Mouse (Mus musculus) liver, embryonic 14.5 days (tissue): ENCODE data around the gene Galntl6. TPM values are rescaled to one million over a fixed set of nuclear protein-coding genes. Genes with fewer than 3 reads are reported as not detected.

Experiments used
- ATAC-seq: fragments of 200-750 bp; cut with Nextera tagmentation; 2 replicates; pipeline ENCODE4 v1.8.0; 2017; ENCODE audit warnings: moderate number of reproducible peaks, mild to moderate bottlenecking, moderate library complexity; ENCODE audit not compliant: insufficient read depth
- DNase-seq, 3 experiments: peaks; one replicate each; pipeline ENCODE4 v3.0.0-alpha.2; 2012 to 2013; ENCODE audit warnings: low read depth in 3 of 3, low spot score in 3 of 3
- H3K27ac ChIP-seq: fragments of 300-500 bp; sonication (generic); 2 replicates; pipeline ENCODE4 v1.5.1; 2014; ENCODE audit warnings: moderate library complexity, mild to moderate bottlenecking, control low read depth, inconsistent platforms
- H3K27me3 ChIP-seq: fragments of 300-500 bp; sonication (generic); 2 replicates; pipeline ENCODE4 v1.6.1; 2014; ENCODE audit warnings: mild to moderate bottlenecking, low read length, moderate library complexity; ENCODE audit not compliant: control insufficient read depth, insufficient read depth
- H3K36me3 ChIP-seq: fragments of 300-500 bp; sonication (generic); replicated peaks from 2 replicates; pipeline ENCODE4 v1.6.1; 2014; ENCODE audit warnings: low read depth; ENCODE audit not compliant: control insufficient read depth, insufficient read depth
- H3K4me1 ChIP-seq, 2 experiments: fragments of 200-500 bp in 1 of 2; fragments of 300-500 bp in 1 of 2; sonication (generic) in 1 of 2; replicated peaks; 2 replicates each; pipeline ENCODE4 v1.6.1; 2012 to 2014; ENCODE audit warnings: antibody characterized with exemption in 1 of 2, inconsistent platforms in 1 of 2, low read length in 1 of 2; ENCODE audit not compliant: control insufficient read depth in 2 of 2, insufficient read depth in 2 of 2
- H3K4me2 ChIP-seq: fragments of 300-500 bp; sonication (generic); 2 replicates; pipeline ENCODE4 v1.6.1; 2014; ENCODE audit warnings: low read depth, mild to moderate bottlenecking, control low read depth, moderate library complexity
- H3K4me3 ChIP-seq, 2 experiments: fragments of 200-500 bp in 1 of 2; fragments of 300-500 bp in 1 of 2; sonication (generic) in 1 of 2; 2 replicates each; pipeline ENCODE4 v1.5.1; 2012 to 2014; ENCODE audit warnings: low read depth in 2 of 2, low read length in 2 of 2, mild to moderate bottlenecking in 2 of 2, control low read depth in 1 of 2, inconsistent platforms in 1 of 2, moderate library complexity in 1 of 2; ENCODE audit not compliant: insufficient read depth in 1 of 2
- H3K9ac ChIP-seq: fragments of 300-500 bp; sonication (generic); replicated peaks from 2 replicates; pipeline ENCODE4 v1.6.1; 2014; ENCODE audit warnings: mild to moderate bottlenecking, control low read depth, moderate library complexity
- H3K9me3 ChIP-seq: fragments of 300-500 bp; sonication (generic); 2 replicates; pipeline ENCODE4 v1.6.1; 2016; ENCODE audit warnings: low read length, mixed read lengths; ENCODE audit not compliant: control insufficient read depth
- CTCF ChIP-seq: IDR thresholded peaks from 2 replicates; pipeline ENCODE4 v1.5.1; 2016; ENCODE audit warnings: antibody characterized with exemption, low read depth, control low read depth
- EP300 ChIP-seq: IDR thresholded peaks from 2 replicates; pipeline ENCODE4 v1.6.1; 2016; ENCODE audit warnings: antibody characterized with exemption, low read depth
- WGBS: fragments of 180-500 bp; shearing (Covaris S2); extraction: QIAGEN DNeasy Blood & Tissue Kit; methylation state at CpG from one replicate; pipeline ENCODE4 v1.1.7; 2014; ENCODE audit not compliant: insufficient replicate concordance; 5-methylcytosine and 5-hydroxymethylcytosine counted together
- polyA plus RNA-seq, 2 experiments: library from polyadenylated mRNA; depleted of rRNA in 1 of 2; stranded (reverse) in 1 of 2; unstranded in 1 of 2; fragments of >200 nt; fragmentation: Nextera tagmentation in 1 of 2; extraction: Ambion mirVana in 1 of 2; gene quantifications; 2 replicates each; pipeline versions ENCODE4 v1.2.1 to v1.2.3; 2012 to 2014

Galntl6 gene
- polyA plus RNA-seq, 2 experiments, result not detected

DNA sequence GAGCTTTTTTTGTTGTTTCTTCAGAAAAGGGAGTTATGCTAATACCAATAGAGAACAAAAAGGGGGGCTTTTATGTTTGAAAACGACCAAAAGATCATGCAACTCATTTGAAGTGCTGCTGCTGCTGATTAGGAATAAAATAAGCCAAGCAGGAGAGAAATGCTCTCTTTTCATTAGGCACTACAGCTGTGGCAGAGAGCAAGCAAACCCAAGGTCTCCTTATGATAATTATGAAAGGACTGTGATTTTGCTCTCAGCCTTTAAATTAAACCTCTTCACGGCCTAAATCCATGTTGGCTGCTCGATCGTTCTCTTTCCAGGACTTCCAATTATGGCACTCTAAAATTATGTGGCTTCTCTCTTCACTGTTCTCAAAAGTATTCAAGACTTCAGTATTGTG is 825.7 kb downstream of the Galntl6 start:
- no peak overlapping the region for H3K9ac ChIP-seq
- no peaks in the 10 kb centered on the region for H3K27me3 ChIP-seq
- WGBS, result 57% methylated on average over 4 of the region's 4 CpGs
- ATAC-seq, result no peak
- no peaks in the 10 kb centered on the region for H3K4me1 ChIP-seq
- DNase-seq, result no peak
- H3K4me3 ChIP-seq, result no peak overlapping the region
- H3K4me2 ChIP-seq, result no peak overlapping the region
- TF ChIP-seq EP300 (no peak), CTCF (no peak)
- H3K9me3 ChIP-seq, result no peaks in the 10 kb centered on the region
- no peaks in the 10 kb centered on the region for H3K36me3 ChIP-seq
- H3K27ac ChIP-seq, result no peak overlapping the region

DNA sequence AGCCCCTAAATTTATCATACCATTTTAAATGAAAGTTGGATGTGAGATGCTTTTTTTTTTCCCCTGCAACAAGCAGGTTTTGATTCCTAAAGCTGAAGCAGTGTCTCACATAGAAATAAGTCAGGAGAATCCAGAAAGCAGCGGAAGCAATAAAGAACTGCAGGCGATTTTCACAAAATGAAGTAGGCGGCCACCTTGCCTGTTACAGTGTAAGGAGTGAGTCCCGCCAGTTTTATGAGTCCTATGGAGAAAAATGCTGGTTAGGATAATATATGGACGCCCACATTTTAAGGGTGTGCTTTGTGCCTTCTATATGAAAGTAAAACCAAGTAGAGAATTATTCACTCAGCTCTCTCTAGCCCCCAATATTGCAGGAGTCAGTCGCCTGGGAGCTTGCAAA is 827.5 kb downstream of the Galntl6 start:
- ATAC-seq, result no peak
- Histone ChIP-seq H3K9ac (no peak overlapping the region), H3K4me2 (no peak overlapping the region), H3K4me3 (no peak overlapping the region), H3K27me3 (no peaks in the 10 kb centered on the region), H3K9me3 (no peaks in the 10 kb centered on the region), H3K4me1 (no peaks in the 10 kb centered on the region), H3K27ac (no peak overlapping the region), H3K36me3 (no peaks in the 10 kb centered on the region)
- DNase-seq, result no peak
- TF ChIP-seq EP300 (no peak), CTCF (no peak)
- 54% methylated on average over 6 of the region's 6 CpGs for WGBS

DNA sequence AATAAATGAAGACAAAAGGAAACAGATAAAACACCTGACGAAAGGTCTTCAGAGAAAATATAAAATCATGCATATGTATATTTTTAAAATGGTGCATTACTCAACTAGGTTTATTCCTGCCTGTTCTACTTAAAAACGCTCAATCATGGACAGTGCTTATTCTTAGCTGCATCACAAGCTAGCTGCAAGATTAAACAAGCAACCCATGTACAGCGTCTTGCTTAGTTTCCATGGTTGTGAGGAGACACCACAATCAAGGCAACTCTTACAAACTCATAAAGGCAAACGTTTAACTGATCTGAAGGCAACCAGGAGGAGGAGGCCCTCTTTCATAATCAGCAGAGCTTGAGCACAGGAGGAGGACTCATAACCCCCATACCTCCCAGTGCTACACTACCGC is 830.7 kb downstream of the Galntl6 start:
- 52% methylated on average over 5 of the region's 5 CpGs for WGBS
- TF ChIP-seq CTCF (no peak), EP300 (no peak)
- Histone ChIP-seq H3K9ac (no peak overlapping the region), H3K9me3 (no peaks in the 10 kb centered on the region), H3K27me3 (no peaks in the 10 kb centered on the region), H3K4me2 (no peak overlapping the region), H3K4me1 (no peaks in the 10 kb centered on the region), H3K36me3 (no peaks in the 10 kb centered on the region), H3K27ac (no peak overlapping the region), H3K4me3 (no peak overlapping the region)
- no peak for DNase-seq
- ATAC-seq, result no peak

GRCm38 (mm10) chr8:58074611-58075010 is 837.8 kb downstream of the Galntl6 start:
- ATAC-seq (no peak), DNase-seq (no peak)
- no peak overlapping the region for H3K9ac ChIP-seq
- 72% methylated on average over 4 of the region's 4 CpGs for whole genome bisulfite sequencing
- TF ChIP-seq CTCF (no peak), EP300 (no peak)
- no peak overlapping the region for H3K27ac ChIP-seq
- H3K9me3 ChIP-seq, result no peaks in the 10 kb centered on the region
- no peak overlapping the region for H3K4me2 ChIP-seq
- no peak overlapping the region for H3K4me3 ChIP-seq
- no peaks in the 10 kb centered on the region for H3K36me3 ChIP-seq
- no peaks in the 10 kb centered on the region for H3K27me3 ChIP-seq
- no peaks in the 10 kb centered on the region for H3K4me1 ChIP-seq

- whole genome bisulfite sequencing, result 68% methylated on average over 1 of the region's 1 CpGs
- no peak overlapping the region for H3K27ac ChIP-seq
- H3K36me3 ChIP-seq, result no peaks in the 10 kb centered on the region
- H3K9me3 ChIP-seq, result no peaks in the 10 kb centered on the region
- no peak for DNase-seq
- H3K9ac ChIP-seq, result no peak overlapping the region
- H3K4me3 ChIP-seq, result no peak overlapping the region
- no peaks in the 10 kb centered on the region for H3K4me1 ChIP-seq
- TF ChIP-seq CTCF, result no peak
- no peaks in the 10 kb centered on the region for H3K27me3 ChIP-seq
- no peak overlapping the region for H3K4me2 ChIP-seq
- no peak for ATAC-seq
These were observed 838.7 kb downstream of the Galntl6 start for GRCm38 (mm10) chr8:58073733-58074132.

- ATAC-seq (no peak), DNase-seq (no peak)
- no peaks in the 10 kb centered on the region for H3K9me3 ChIP-seq
- no peak for TF ChIP-seq EP300
- no peak for TF ChIP-seq CTCF
- H3K27ac ChIP-seq, result no peak overlapping the region
- 45% methylated on average over 3 of the region's 3 CpGs for WGBS
- no peak overlapping the region for H3K4me3 ChIP-seq
- no peaks in the 10 kb centered on the region for H3K27me3 ChIP-seq
- H3K9ac ChIP-seq, result no peak overlapping the region
- H3K4me2 ChIP-seq, result no peak overlapping the region
- no peaks in the 10 kb centered on the region for H3K36me3 ChIP-seq
- no peaks in the 10 kb centered on the region for H3K4me1 ChIP-seq
These were observed 880.2 kb downstream of the Galntl6 start for GRCm38 (mm10) chr8:58032271-58032670.
